Mouse (Mus musculus): Measurements from ENCODE around the gene Shroom3. TPM values are rescaled to one million over a fixed set of nuclear protein-coding genes. Genes with fewer than 3 reads are reported as not detected.
A peak's percentile ranks its signal among the peaks of the same experiment; 100 is the strongest.

Gene Shroom3
- polyA plus RNA-seq (2014; fragmentation: Nextera tagmentation; extraction: Ambion mirVana): 12.2 and 15.2 TPM in 2 replicates

GRCm38 (mm10) chr5:92683351-92683807 is at the start of gene Shroom3:
Gene Shroom3 (plus strand): TSS chr5:92683435.
- Histone ChIP-seq H3K4me3 (ENCODE audit: low read depth, low read length) (peak within 1 kb of the TSS; percentile 57), H3K36me3 (ENCODE audit: control insufficient read depth, insufficient read depth, low read length) (no peaks in the 10 kb centered on the region), H3K4me2 (ENCODE audit: low read depth, low read length, severe bottlenecking) (peak within 1 kb of the TSS; percentile 53), H3K27ac (ENCODE audit: low read depth, low read length) (peak within 1 kb of the TSS; percentile 75), H3K9me3 (ENCODE audit: control insufficient read depth, low read length) (no peaks in the 10 kb centered on the region), H3K9ac (ENCODE audit: low read length) (peak within 1 kb of the TSS; percentile 79), H3K4me1 (replicated peaks; ENCODE audit: control insufficient read depth, insufficient read depth, low read length) (0 out of 2 replicates have a peak, but pooled peaks cover 3% of the 10 kb centered on the region), H3K27me3 (ENCODE audit: control insufficient read depth, insufficient read depth, low read length) (no peaks in the 10 kb centered on the region)
- ATAC-seq (replicated peaks; ENCODE audit: low FRiP score) (peak; percentile 26), DNase-seq (ENCODE audit: low spot score) (peak; percentile 69)
- under 1% methylated on average over 26 of the region's 26 CpGs for WGBS

GRCm38 (mm10) chr5:92633526-92633925 is 49.7 kb upstream of the Shroom3 start:
- Histone ChIP-seq H3K36me3 (ENCODE audit: control insufficient read depth, insufficient read depth, low read length) (no peaks in the 10 kb centered on the region), H3K27ac (ENCODE audit: low read depth, low read length) (no peak overlapping the region), H3K9ac (ENCODE audit: low read length) (no peak overlapping the region), H3K27me3 (ENCODE audit: control insufficient read depth, insufficient read depth, low read length) (no peaks in the 10 kb centered on the region), H3K4me3 (ENCODE audit: low read depth, low read length) (no peak overlapping the region), H3K4me1 (replicated peaks; ENCODE audit: control insufficient read depth, insufficient read depth, low read length) (no peaks in the 10 kb centered on the region), H3K9me3 (ENCODE audit: control insufficient read depth, low read length) (no peaks in the 10 kb centered on the region), H3K4me2 (ENCODE audit: low read depth, low read length, severe bottlenecking) (no peak overlapping the region)
- no peak for ATAC-seq (replicated peaks; ENCODE audit: low FRiP score)
- 69% methylated on average over 4 of the region's 4 CpGs for WGBS
- DNase-seq (ENCODE audit: low spot score): no peak

- Histone ChIP-seq H3K36me3 (ENCODE audit: control insufficient read depth, insufficient read depth, low read length) (no peaks in the 10 kb centered on the region), H3K4me3 (ENCODE audit: low read depth, low read length) (no peak overlapping the region), H3K4me2 (ENCODE audit: low read depth, low read length, severe bottlenecking) (no peak overlapping the region), H3K9me3 (ENCODE audit: control insufficient read depth, low read length) (no peaks in the 10 kb centered on the region), H3K27ac (ENCODE audit: low read depth, low read length) (no peak overlapping the region), H3K27me3 (ENCODE audit: control insufficient read depth, insufficient read depth, low read length) (no peaks in the 10 kb centered on the region), H3K4me1 (replicated peaks; ENCODE audit: control insufficient read depth, insufficient read depth, low read length) (no peaks in the 10 kb centered on the region), H3K9ac (ENCODE audit: low read length) (no peak overlapping the region)
- ATAC-seq (replicated peaks; ENCODE audit: low FRiP score) (no peak), DNase-seq (ENCODE audit: low spot score) (no peak)
- 82% methylated on average over 3 of the region's 3 CpGs for WGBS
Observed at GRCm38 (mm10) chr5:92634916-92635315, 48.3 kb upstream of the Shroom3 start.

- no peaks in the 10 kb centered on the region for H3K4me1 ChIP-seq (replicated peaks; ENCODE audit: control insufficient read depth, insufficient read depth, low read length)
- DNase-seq (ENCODE audit: low spot score): no peak
- no peak for ATAC-seq (replicated peaks; ENCODE audit: low FRiP score)
- no peaks in the 10 kb centered on the region for H3K36me3 ChIP-seq (ENCODE audit: control insufficient read depth, insufficient read depth, low read length)
- WGBS: 88% methylated on average over 5 of the region's 5 CpGs
- no peak overlapping the region for H3K4me2 ChIP-seq (ENCODE audit: low read depth, low read length, severe bottlenecking)
- no peaks in the 10 kb centered on the region for H3K27me3 ChIP-seq (ENCODE audit: control insufficient read depth, insufficient read depth, low read length)
- no peak overlapping the region for H3K4me3 ChIP-seq (ENCODE audit: low read depth, low read length)
- H3K27ac ChIP-seq (ENCODE audit: low read depth, low read length): no peak overlapping the region
- no peak overlapping the region for H3K9ac ChIP-seq (ENCODE audit: low read length)
- no peaks in the 10 kb centered on the region for H3K9me3 ChIP-seq (ENCODE audit: control insufficient read depth, low read length)
Observed at GRCm38 (mm10) chr5:92635891-92636290, 47.3 kb upstream of the Shroom3 start.

- Histone ChIP-seq H3K27ac (ENCODE audit: low read depth, low read length) (no peak overlapping the region), H3K4me1 (replicated peaks; ENCODE audit: control insufficient read depth, insufficient read depth, low read length) (no peaks in the 10 kb centered on the region), H3K36me3 (ENCODE audit: control insufficient read depth, insufficient read depth, low read length) (no peaks in the 10 kb centered on the region), H3K9me3 (ENCODE audit: control insufficient read depth, low read length) (no peaks in the 10 kb centered on the region), H3K4me2 (ENCODE audit: low read depth, low read length, severe bottlenecking) (no peak overlapping the region), H3K9ac (ENCODE audit: low read length) (no peak overlapping the region), H3K4me3 (ENCODE audit: low read depth, low read length) (no peak overlapping the region), H3K27me3 (ENCODE audit: control insufficient read depth, insufficient read depth, low read length) (no peaks in the 10 kb centered on the region)
- no peak for ATAC-seq (replicated peaks; ENCODE audit: low FRiP score)
- DNase-seq (ENCODE audit: low spot score): no peak
- WGBS: 87% methylated on average over 3 of the region's 3 CpGs
Observed at GRCm38 (mm10) chr5:92640861-92641260, 42.4 kb upstream of the Shroom3 start.

GRCm38 (mm10) chr5:92656256-92656655 is 27.0 kb upstream of the Shroom3 start:
- 18% methylated on average over 1 of the region's 1 CpGs for WGBS
- Histone ChIP-seq H3K4me2 (ENCODE audit: low read depth, low read length, severe bottlenecking) (no peak overlapping the region), H3K27me3 (ENCODE audit: control insufficient read depth, insufficient read depth, low read length) (no peaks in the 10 kb centered on the region), H3K36me3 (ENCODE audit: control insufficient read depth, insufficient read depth, low read length) (no peaks in the 10 kb centered on the region), H3K27ac (ENCODE audit: low read depth, low read length) (no peak overlapping the region), H3K4me1 (replicated peaks; ENCODE audit: control insufficient read depth, insufficient read depth, low read length) (no peaks in the 10 kb centered on the region), H3K9me3 (ENCODE audit: control insufficient read depth, low read length) (no peaks in the 10 kb centered on the region), H3K4me3 (ENCODE audit: low read depth, low read length) (no peak overlapping the region), H3K9ac (ENCODE audit: low read length) (no peak overlapping the region)
- ATAC-seq (replicated peaks; ENCODE audit: low FRiP score) (peak; percentile 66), DNase-seq (ENCODE audit: low spot score) (peak; percentile 77)

- Histone ChIP-seq H3K4me1 (replicated peaks; ENCODE audit: control insufficient read depth, insufficient read depth, low read length) (no peaks in the 10 kb centered on the region), H3K27ac (ENCODE audit: low read depth, low read length) (no peak overlapping the region), H3K4me2 (ENCODE audit: low read depth, low read length, severe bottlenecking) (no peak overlapping the region), H3K27me3 (ENCODE audit: control insufficient read depth, insufficient read depth, low read length) (no peaks in the 10 kb centered on the region), H3K9ac (ENCODE audit: low read length) (no peak overlapping the region), H3K4me3 (ENCODE audit: low read depth, low read length) (no peak overlapping the region), H3K9me3 (ENCODE audit: control insufficient read depth, low read length) (no peaks in the 10 kb centered on the region), H3K36me3 (ENCODE audit: control insufficient read depth, insufficient read depth, low read length) (no peaks in the 10 kb centered on the region)
- DNase-seq (ENCODE audit: low spot score) (no peak), ATAC-seq (replicated peaks; ENCODE audit: low FRiP score) (no peak)
- 81% methylated on average over 2 of the region's 2 CpGs for WGBS
Observed at GRCm38 (mm10) chr5:92664321-92664720, 18.9 kb upstream of the Shroom3 start.

- no peak for ATAC-seq (replicated peaks; ENCODE audit: low FRiP score)
Observed at GRCm38 (mm10) chr5:92666860-92667259, 16.4 kb upstream of the Shroom3 start.

GRCm38 (mm10) chr5:92674859-92675573 is 8.2 kb upstream of the Shroom3 start, which contains the start of gene Ccdc158:
Gene Ccdc158 (minus strand): TSS chr5:92675271.
- ATAC-seq (replicated peaks; ENCODE audit: low FRiP score): peak; percentile 92
- no peak within 1 kb of the TSS for H3K27ac ChIP-seq (ENCODE audit: low read depth, low read length)
- 14% methylated on average over 52 of the region's 55 CpGs for WGBS

More at GRCm38 (mm10) chr5:92666860-92667259, 16.4 kb upstream of the Shroom3 start:
- no peaks in the 10 kb centered on the region for H3K27me3 ChIP-seq (ENCODE audit: control insufficient read depth, insufficient read depth, low read length)
- H3K4me1 ChIP-seq (replicated peaks; ENCODE audit: control insufficient read depth, insufficient read depth, low read length): peaks cover 3% of the 10 kb centered on the region; the same call in 1 of the 2 replicates
- H3K4me3 ChIP-seq (ENCODE audit: low read depth, low read length): no peak overlapping the region
- no peaks in the 10 kb centered on the region for H3K9me3 ChIP-seq (ENCODE audit: control insufficient read depth, low read length)
- WGBS: 82% methylated on average over 5 of the region's 5 CpGs
- H3K27ac ChIP-seq (ENCODE audit: low read depth, low read length): no peak overlapping the region
- no peak overlapping the region for H3K4me2 ChIP-seq (ENCODE audit: low read depth, low read length, severe bottlenecking)
- DNase-seq (ENCODE audit: low spot score): no peak
- H3K9ac ChIP-seq (ENCODE audit: low read length): no peak overlapping the region
- no peaks in the 10 kb centered on the region for H3K36me3 ChIP-seq (ENCODE audit: control insufficient read depth, insufficient read depth, low read length)

More at GRCm38 (mm10) chr5:92674859-92675573, 8.2 kb upstream of the Shroom3 start, which contains the start of gene Ccdc158:
- peak; percentile 96 for DNase-seq (ENCODE audit: low spot score)
- Histone ChIP-seq H3K9ac (ENCODE audit: low read length) (peak within 1 kb of the TSS; percentile 43), H3K4me2 (ENCODE audit: low read depth, low read length, severe bottlenecking) (peak within 1 kb of the TSS; percentile 67), H3K27me3 (ENCODE audit: control insufficient read depth, insufficient read depth, low read length) (no peaks in the 10 kb centered on the region), H3K4me1 (replicated peaks; ENCODE audit: control insufficient read depth, insufficient read depth, low read length) (peaks cover 5% of the 10 kb centered on the region; the same call in 1 of the 2 replicates), H3K4me3 (ENCODE audit: low read depth, low read length) (peak within 1 kb of the TSS; percentile 39), H3K9me3 (ENCODE audit: control insufficient read depth, low read length) (no peaks in the 10 kb centered on the region), H3K36me3 (ENCODE audit: control insufficient read depth, insufficient read depth, low read length) (no peaks in the 10 kb centered on the region)
